Mouse (Mus musculus) thymus, adult 2 months (tissue): ENCODE results near the gene Zfp64.

Experiments
- CTCF ChIP-seq: fragments of 200-500 bp; IDR thresholded peaks from 2 replicates; pipeline ENCODE4 v1.5.1; 2012; ENCODE audit warnings: mild to moderate bottlenecking, control low read depth, low read length, moderate library complexity, borderline replicate concordance; ENCODE audit not compliant: control insufficient read depth, poor library complexity, insufficient read depth; ENCODE audit errors: extremely low read depth
- POLR2A ChIP-seq: fragments of 200-500 bp; IDR thresholded peaks from 2 replicates; pipeline ENCODE4 v1.6.1; 2012; ENCODE audit warnings: mild to moderate bottlenecking, low read length, control low read depth, moderate library complexity; ENCODE audit not compliant: control insufficient read depth, poor library complexity, insufficient read depth; ENCODE audit errors: extremely low read depth

DNA sequence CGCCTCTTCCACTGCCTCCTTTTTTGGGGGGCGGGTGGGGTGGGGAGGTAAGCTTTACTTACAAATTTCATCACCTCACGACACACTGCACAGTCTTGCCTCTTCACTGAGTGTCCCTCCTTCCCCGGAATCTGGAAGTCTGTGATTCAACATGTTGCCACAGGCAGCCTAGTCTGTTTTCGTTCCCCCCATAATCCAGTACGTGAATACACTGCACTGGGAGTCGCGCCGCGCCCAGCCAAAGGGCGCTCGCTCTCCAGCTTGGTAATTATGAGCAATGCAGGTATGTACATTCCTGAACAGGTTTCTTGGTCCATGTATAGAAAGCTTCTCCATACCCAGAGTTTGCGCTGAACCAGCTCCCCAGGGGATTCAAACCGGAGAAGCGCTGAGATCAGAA lies 35.4 kb downstream of the Zfp64 start:
- TF ChIP-seq CTCF = no peak
- no peak for TF ChIP-seq POLR2A
